Mouse (Mus musculus): ENCODE measurements around the gene Aldh3b1.

Aldh3b1 gene

GRCm38 (mm10) chr19:3913692-3914091, 15.9 kb downstream of the Aldh3b1 start:
- DNase-seq (ENCODE audit: extremely low read depth, insufficient read length, low spot score) = no peak

GRCm38 (mm10) chr19:3912337-3913204, 17.0 kb downstream of the Aldh3b1 start, which contains the start of gene Ndufs8:
Gene Ndufs8 (minus strand): TSS chr19:3912774.
- DNase-seq (ENCODE audit: extremely low read depth, insufficient read length, low spot score) = peak; percentile 93

GRCm38 (mm10) chr19:3910206-3910605, 19.4 kb downstream of the Aldh3b1 start:
- no peak for DNase-seq (ENCODE audit: extremely low read depth, insufficient read length, low spot score)

DNA sequence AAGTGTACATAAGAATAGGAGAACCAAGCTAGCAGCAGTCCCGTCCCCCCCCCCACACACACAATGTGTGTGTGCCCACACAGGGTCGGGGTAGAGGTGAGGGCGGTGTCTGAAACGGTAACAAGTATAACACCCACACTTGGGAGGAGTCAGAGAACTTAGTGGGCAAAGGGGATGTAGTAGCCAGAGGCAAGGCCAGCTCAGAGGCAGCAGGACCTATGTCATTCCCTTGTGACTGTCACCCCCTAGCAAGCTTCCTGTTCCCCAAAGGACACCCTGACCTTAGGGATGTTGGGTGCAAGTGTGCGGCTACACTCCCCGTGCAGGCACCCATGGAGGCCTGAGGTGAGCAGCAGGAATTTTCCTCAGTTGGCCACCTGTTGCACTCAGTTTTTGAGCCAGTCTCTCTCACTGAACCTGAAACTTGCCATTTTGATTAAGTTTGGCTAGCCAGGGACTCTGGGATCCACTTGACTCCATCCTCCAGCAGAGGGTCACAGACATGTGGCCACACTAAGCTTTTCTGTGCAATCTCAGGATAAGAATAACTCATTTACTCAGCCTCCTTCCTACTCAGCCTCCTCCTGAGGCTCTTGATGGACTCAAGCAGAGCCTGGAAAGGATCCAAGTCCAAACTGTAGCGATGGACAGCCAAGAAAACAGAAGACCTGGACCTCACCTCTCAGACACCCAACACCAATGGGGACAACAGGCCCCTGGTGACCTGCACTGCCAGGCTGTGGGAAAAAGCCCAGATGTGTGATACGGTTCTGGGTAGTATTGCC, 21.5 kb downstream of the Aldh3b1 start:
- no peak for DNase-seq (ENCODE audit: extremely low read depth, insufficient read length, low spot score)

DNA sequence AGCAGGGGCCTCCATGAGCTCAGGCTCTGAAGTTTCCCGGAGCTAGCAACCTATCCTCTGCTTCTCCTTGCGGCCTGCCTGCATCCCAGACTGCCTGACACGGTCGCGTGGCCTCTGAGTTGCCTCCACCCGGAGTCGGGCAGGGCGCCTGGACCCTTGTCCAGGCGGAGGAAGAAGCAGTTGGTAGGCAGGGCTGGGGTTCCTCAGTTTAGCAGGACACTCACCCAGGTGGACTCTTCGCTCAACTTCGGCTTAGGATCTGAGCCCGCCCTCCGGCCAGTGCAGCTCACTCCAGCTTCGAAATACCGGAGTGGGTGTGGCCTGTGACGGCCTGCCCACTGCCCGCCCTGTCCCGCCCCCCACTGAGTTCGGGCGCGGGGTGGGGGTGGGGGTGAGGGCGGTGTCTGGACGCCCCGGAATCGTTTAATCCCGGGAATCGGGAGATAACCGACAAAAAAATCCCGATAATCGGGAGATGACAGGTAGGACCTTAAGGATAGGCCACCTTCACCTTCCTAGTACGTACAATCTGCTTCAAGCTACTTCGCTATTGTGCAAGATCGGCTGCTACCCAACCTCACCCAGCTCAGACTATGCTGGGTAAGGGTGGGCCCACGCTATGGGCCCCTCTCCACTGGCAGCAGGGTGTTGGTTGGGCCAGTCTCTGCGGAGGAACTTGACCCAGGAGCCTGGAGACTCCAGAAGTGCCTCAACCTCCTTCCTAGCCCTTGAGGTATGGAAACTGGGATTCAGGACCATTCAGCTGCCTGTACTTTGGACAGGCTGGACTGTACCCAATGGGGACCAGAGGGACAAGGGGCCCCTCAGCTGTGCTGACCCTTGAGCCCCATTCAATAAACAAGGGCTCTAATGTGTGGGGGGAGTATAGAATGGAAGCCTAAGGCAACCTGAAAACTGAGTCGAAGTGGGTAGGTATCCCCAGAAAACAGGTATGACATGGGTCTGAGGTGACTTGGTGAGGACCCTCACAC, 22.5 kb downstream of the Aldh3b1 start, which contains the start of gene Tcirg1:
TSS of gene Tcirg1 (minus strand) at position 339 of the 992 bp plus-strand sequence.
- DNase-seq (ENCODE audit: extremely low read depth, insufficient read length, low spot score) = peak; percentile 86

- DNase-seq (ENCODE audit: extremely low read depth, insufficient read length, low spot score) = peak; percentile 42
Observed at GRCm38 (mm10) chr19:3906326-3906725, 23.3 kb downstream of the Aldh3b1 start.

DNA sequence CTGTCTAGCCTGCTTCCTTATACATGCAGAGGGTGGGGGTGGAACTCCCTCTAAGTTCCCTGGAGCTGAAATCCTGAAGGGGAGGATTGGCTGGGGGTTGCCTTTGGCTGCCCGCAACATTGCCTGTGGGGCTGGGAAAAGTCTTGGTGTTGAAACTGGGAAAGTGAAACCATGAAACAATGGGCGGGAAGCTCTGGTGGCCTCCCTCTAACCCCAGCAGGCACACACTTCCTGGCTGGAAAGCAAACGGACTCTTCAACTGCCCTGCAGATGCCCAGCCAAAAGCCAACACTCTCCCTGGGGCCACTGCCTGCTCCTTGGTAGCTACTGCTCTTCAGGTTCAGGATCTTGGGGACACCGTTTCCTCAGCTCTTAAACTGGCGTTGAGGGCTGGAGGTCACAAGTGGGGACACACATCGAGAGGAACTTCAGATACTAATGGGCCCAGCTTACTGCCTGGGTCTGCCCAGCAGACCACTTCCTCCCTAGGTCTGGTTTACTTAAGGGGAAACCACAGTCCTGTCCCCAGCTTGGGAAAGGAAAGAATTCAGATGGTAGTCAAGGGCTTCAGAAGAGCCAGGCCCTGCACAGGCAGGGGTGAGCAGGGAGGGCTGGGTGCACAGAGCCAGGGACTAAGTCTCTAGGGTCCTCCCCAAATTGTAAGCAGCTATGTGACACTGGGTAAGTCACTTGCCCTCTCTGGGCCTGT, 24.2 kb downstream of the Aldh3b1 start:
- DNase-seq (ENCODE audit: extremely low read depth, insufficient read length, low spot score) = peak; percentile 63

DNA sequence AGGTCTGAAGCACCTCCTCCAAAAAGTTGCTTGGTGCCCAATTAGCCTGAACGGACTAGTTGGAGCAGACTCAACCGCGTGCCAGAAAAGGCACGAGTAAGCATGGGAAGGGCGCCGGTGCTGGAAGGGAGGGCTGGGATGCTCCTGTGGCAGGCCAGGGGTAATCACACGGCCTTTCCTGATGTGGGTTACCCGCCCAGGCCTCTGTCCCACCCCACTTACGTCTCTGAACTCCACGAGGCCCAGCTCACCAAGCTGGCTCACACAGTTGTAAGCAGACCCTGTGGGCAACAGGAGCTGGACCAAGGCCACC, 25.3 kb downstream of the Aldh3b1 start:
- no peak for DNase-seq (ENCODE audit: extremely low read depth, insufficient read length, low spot score)

DNA sequence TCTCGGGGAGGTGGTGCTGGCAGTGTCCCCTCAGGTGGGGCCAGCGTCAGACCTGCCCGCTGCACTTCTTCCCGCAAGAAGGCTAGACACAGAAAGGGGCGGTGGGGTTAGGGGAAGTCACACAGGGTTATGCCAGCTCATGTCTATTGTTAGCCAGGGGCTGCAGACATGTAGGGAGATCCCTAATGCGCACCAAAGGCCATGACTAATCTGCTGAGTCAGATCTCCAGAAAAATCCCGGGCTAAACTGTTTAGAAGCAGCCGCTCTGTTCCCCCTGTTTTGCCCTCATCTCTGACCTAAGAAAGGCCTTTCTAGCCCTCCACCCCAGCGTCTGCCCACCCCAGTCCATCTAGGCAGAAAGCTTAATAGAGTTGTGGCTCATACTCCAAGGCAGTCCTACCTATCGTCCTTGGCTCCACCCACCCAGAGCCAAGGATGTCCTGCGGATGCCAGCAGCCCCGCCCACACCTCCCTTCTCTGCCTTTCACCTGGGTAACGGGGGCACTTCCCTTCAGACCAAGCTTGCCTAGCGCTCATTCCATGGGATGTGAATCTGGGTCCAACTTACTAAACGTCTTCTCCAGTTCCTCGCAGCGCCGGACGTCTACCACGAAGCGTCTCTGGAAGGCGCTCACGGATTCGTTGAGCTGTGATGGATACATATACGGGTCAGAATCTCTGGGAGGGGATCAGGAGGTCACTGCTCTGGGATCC, 25.8 kb downstream of the Aldh3b1 start:
- DNase-seq (ENCODE audit: extremely low read depth, insufficient read length, low spot score) = no peak

GRCm38 (mm10) chr19:3902966-3903365, 26.6 kb downstream of the Aldh3b1 start:
- DNase-seq (ENCODE audit: extremely low read depth, insufficient read length, low spot score) = no peak

GRCm38 (mm10) chr19:3899618-3900017, 30.0 kb downstream of the Aldh3b1 start:
- no peak for DNase-seq (ENCODE audit: extremely low read depth, insufficient read length, low spot score)

- DNase-seq (ENCODE audit: extremely low read depth, insufficient read length, low spot score) = no peak
Observed at GRCm38 (mm10) chr19:3898952-3899351, 30.7 kb downstream of the Aldh3b1 start.

- no peak for DNase-seq (ENCODE audit: extremely low read depth, insufficient read length, low spot score)
Observed at GRCm38 (mm10) chr19:3897557-3897956, 32.1 kb downstream of the Aldh3b1 start.

GRCm38 (mm10) chr19:3896208-3896607, 33.4 kb downstream of the Aldh3b1 start:
- DNase-seq (ENCODE audit: extremely low read depth, insufficient read length, low spot score) = no peak

DNA sequence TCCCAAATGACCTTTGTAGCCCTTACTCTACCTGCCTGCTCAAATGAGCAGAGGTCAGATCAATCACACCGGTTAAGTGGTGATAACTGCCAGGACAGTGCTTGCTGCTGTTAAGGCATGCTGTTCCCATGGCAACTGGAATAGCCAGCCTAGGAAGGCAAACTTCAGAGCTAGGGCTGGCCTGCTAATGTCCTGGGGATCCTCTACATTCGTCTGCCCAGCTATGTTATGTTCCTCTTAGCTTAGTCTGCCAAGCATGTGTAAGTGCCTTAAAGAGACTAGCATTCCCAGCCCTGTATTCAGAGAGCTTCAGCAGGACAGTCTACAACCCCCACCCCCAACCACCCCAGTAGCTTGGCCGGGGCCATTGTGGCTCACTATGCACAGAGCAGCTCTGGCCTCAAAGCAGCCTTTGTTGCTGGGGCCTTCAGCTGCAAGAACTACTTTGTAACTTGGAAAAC, 34.4 kb downstream of the Aldh3b1 start:
- DNase-seq (ENCODE audit: extremely low read depth, insufficient read length, low spot score) = no peak

- no peak for DNase-seq (ENCODE audit: extremely low read depth, insufficient read length, low spot score)
Observed at GRCm38 (mm10) chr19:3894294-3894693, 35.3 kb downstream of the Aldh3b1 start.

DNA sequence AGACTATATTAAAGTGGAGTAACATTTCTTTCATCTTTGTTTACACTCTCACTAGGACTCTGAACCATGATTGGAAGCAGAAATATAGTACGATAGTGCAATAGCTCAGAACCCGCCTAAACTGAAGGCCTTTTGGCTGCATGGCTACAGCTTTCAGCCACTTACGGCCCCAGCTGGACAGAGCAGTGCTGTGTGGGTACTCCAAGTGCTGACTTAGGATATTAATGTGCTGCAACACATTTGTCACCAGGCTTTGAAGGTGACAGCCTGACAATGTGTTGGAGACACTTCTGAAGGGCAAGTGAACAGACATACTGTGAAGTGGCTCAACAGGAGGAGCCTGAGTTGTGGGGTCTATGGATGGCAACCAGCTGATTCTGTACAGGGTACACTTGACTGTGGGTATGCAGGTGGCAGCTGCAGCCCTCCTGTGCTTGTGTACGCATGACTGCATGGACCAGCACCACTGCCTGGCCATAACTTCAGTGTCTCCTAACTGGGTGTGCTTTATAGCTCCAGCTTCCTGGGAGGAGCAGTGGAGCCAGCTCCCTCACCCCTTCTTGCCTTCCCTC, 36.0 kb downstream of the Aldh3b1 start:
- DNase-seq (ENCODE audit: extremely low read depth, insufficient read length, low spot score) = no peak

- no peak for DNase-seq (ENCODE audit: extremely low read depth, insufficient read length, low spot score)
Observed at GRCm38 (mm10) chr19:3890181-3890580, 39.4 kb downstream of the Aldh3b1 start.

- no peak for DNase-seq (ENCODE audit: extremely low read depth, insufficient read length, low spot score)
Observed at GRCm38 (mm10) chr19:3889096-3889495, 40.5 kb downstream of the Aldh3b1 start.

All from 3134 (cell line).